Mouse (Mus musculus) megakaryocyte, embryonic 14.5 days (primary cell): Measurements from ENCODE around the gene Fut7. TPM values are rescaled to one million over a fixed set of nuclear protein-coding genes. Genes with fewer than 3 reads are reported as not detected.

Experiments used
- H3K27me3 ChIP-seq: replicated peaks from 2 replicates; pipeline ENCODE3; 2012; ENCODE audit warnings: inconsistent platforms
- H3K36me3 ChIP-seq: replicated peaks from 2 replicates; pipeline ENCODE3; 2012; ENCODE audit warnings: low read length, inconsistent platforms, mixed read lengths
- H3K4me1 ChIP-seq: 2 replicates; pipeline ENCODE4 v1.6.1; 2012; ENCODE audit warnings: inconsistent platforms
- H3K4me3 ChIP-seq: replicated peaks from 2 replicates; pipeline ENCODE3; 2012; ENCODE audit warnings: moderate library complexity, mild to moderate bottlenecking, inconsistent platforms
- H3K9me3 ChIP-seq: 2 replicates; pipeline ENCODE4 v1.6.1; 2012; ENCODE audit warnings: inconsistent platforms
- FLI1 ChIP-seq: IDR thresholded peaks from 2 replicates; pipeline ENCODE4 v1.6.1; 2012; ENCODE audit warnings: low read length, inconsistent platforms, mixed read lengths
- GATA1 ChIP-seq: IDR thresholded peaks from 3 replicates; pipeline ENCODE4 v1.6.1; 2012; ENCODE audit warnings: mixed read lengths, low read length, inconsistent platforms, borderline replicate concordance
- polyA plus RNA-seq: library from polyadenylated mRNA; stranded (reverse); fragments of >175 nt; gene quantifications from 2 replicates; pipeline ENCODE4 v1.2.3, GENCODE M21; 2012; ENCODE audit warnings: low replicate concordance; ENCODE audit not compliant: insufficient read depth

The Fut7 gene
- polyA plus RNA-seq, 1 experiment, result 4.3 TPM

GRCm38 (mm10) chr2:25425481-25425880 is 2.4 kb downstream of the Fut7 start:
- H3K9me3 ChIP-seq, result peaks cover 3% of the 10 kb centered on the region; the same call in 1 of the 2 replicates
- H3K4me3 ChIP-seq, result no peak overlapping the region
- H3K4me1 ChIP-seq, result peaks cover 91% of the 10 kb centered on the region
- TF ChIP-seq GATA1 (no peak), FLI1 (no peak)
- H3K27me3 ChIP-seq, result peaks cover 35% of the 10 kb centered on the region
- H3K36me3 ChIP-seq, result peaks cover 10% of the 10 kb centered on the region

DNA sequence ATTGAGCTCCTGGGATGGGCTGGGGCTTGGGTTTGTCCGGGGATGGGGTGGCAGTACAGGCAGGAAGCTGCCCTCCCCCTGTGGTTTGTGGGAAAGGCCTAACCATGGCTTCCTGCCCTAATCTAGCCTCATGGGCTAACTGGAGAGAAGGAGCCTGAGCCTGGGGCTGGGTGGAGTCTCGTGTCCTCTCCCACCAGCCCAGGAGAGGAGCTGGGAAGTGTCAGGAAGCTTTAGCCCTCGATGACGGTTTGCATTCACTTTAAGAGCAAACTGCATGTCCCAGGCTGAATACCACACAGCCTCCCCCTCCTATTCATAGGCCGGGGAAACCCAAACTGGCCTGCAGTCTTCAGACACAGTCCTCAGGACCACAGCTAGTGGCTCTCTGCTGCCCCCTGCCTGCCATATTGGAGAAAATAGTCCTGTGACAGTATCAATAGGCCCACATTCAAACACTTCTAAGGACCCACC is 3.7 kb downstream of the Fut7 start:
- Histone ChIP-seq H3K27me3 (peaks cover 45% of the 10 kb centered on the region), H3K9me3 (peaks cover 3% of the 10 kb centered on the region; the same call in 1 of the 2 replicates), H3K4me1 (peaks cover 97% of the 10 kb centered on the region), H3K4me3 (peak overlapping the region; percentile 86), H3K36me3 (peaks cover 20% of the 10 kb centered on the region)
- no peak for TF ChIP-seq GATA1
- no peak for TF ChIP-seq FLI1

DNA sequence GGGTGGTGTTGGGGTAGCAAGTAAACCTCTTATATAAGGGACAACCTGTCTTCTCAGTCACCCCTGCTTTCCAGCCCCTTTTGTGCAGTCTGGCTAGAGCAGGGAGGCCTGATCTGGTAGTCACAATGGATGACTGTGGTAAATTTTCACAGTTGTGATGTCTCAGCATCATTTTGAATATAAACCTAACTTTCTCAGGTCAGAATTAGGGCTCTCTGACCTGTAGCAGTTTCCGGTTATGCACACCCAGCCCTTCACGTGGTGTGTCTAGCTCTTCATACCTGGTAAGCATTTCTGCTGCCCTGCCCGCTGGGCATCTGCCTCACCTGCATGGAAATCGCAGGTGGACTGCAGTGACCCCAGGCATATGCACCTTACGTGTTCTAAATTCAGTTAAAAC is 4.2 kb downstream of the Fut7 start:
- H3K4me3 ChIP-seq, result peak overlapping the region; percentile 86
- peaks cover 3% of the 10 kb centered on the region; the same call in 1 of the 2 replicates for H3K9me3 ChIP-seq
- peaks cover 45% of the 10 kb centered on the region for H3K27me3 ChIP-seq
- no peak for TF ChIP-seq FLI1
- TF ChIP-seq GATA1, result no peak
- H3K4me1 ChIP-seq, result peaks cover 97% of the 10 kb centered on the region
- H3K36me3 ChIP-seq, result peaks cover 20% of the 10 kb centered on the region

GRCm38 (mm10) chr2:25428442-25429236 is 5.6 kb downstream of the Fut7 start, which contains the start of gene Abca2:
Gene Abca2, plus strand, starts transcription at chr2:25428703.
- Histone ChIP-seq H3K4me3 (peak within 1 kb of the TSS; percentile 94), H3K36me3 (peaks cover 32% of the 10 kb centered on the region), H3K27me3 (peaks cover 44% of the 10 kb centered on the region), H3K9me3 (peaks cover 3% of the 10 kb centered on the region; the same call in 1 of the 2 replicates), H3K4me1 (peaks cover 97% of the 10 kb centered on the region)
- TF ChIP-seq GATA1 (no peak), FLI1 (no peak)

- H3K4me1 ChIP-seq, result peaks cover 96% of the 10 kb centered on the region
- peak overlapping the region; percentile 94 for H3K4me3 ChIP-seq
- peaks cover 49% of the 10 kb centered on the region for H3K27me3 ChIP-seq
- TF ChIP-seq FLI1 (no peak), GATA1 (no peak)
- peaks cover 41% of the 10 kb centered on the region for H3K36me3 ChIP-seq
- H3K9me3 ChIP-seq, result peaks cover 3% of the 10 kb centered on the region; the same call in 1 of the 2 replicates
These were observed 6.5 kb downstream of the Fut7 start for GRCm38 (mm10) chr2:25429435-25430180.

DNA sequence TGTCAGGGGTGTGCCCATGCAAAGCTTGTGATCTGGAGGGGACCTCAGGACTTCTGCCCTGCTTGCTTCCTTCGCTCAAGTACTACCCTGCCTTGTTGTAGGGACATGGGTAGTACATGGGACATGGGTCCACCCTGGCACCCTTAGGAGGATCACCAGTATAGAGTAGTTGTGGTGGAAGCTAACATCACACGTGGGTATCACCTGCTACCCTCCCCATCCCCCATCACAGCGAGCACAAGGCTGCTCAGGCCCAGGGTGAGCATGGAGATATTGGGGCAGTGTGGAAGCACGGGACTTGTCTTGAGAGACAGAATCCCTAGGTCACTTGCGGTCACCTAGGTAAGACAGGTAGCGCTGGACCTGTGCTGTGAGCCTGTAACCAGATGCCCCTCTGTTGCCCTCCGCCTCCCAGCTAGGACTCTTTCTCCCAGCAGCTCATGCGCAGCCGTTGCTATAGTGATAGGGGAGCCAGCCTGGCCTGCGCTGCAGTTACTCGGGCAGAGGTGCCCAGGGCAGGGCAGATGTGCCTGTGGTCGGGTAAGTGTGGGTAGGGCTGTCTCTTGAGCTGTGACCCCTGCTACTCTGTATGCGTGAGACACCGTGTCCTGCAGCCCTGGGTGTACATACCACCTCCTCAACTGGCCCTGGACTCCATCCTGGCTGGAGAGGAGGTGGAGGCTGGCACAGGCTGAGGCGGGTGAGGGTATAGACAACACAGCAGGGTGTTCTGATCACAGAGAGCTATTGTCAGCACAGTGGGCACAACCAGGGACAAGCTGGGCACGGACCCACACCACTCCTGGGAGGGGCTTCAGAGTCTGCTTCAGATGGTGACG is 7.5 kb downstream of the Fut7 start:
- peaks cover 92% of the 10 kb centered on the region for H3K4me1 ChIP-seq
- peaks cover 44% of the 10 kb centered on the region for H3K36me3 ChIP-seq
- H3K9me3 ChIP-seq, result no peaks in the 10 kb centered on the region
- H3K27me3 ChIP-seq, result peaks cover 49% of the 10 kb centered on the region
- no peak for TF ChIP-seq FLI1
- no peak for TF ChIP-seq GATA1
- H3K4me3 ChIP-seq, result peak overlapping the region; percentile 94

DNA sequence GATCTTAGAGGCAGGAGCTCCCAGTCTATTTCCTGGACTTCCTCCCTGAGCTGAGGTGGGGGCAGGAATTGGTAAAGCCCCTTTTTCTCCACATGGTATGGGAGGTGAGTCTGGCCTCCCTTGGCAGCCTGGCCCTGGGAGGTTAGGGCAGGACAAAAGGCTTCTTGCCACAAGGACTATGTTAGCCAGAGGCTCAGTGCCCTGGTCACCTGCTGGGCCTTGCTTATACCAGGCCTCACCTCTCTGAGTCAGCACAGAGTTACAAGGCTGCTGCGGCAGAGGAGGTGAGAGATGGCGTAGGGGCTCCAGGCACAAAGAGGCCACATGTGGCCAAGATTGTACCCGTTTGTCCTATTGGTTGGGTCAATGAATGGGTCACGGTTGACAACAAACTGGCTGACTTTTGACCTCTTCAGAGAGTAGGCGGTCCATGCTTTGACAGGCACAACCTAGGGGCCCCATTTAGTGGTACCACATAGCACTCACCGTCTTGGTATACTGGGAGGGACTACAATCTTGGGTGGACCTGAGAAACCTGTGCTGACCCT is 8.3 kb downstream of the Fut7 start:
- peaks cover 49% of the 10 kb centered on the region for H3K27me3 ChIP-seq
- no peaks in the 10 kb centered on the region for H3K9me3 ChIP-seq
- no peak for TF ChIP-seq GATA1
- no peak for TF ChIP-seq FLI1
- H3K36me3 ChIP-seq, result peaks cover 50% of the 10 kb centered on the region
- H3K4me3 ChIP-seq, result peak overlapping the region; percentile 78
- peaks cover 84% of the 10 kb centered on the region for H3K4me1 ChIP-seq

DNA sequence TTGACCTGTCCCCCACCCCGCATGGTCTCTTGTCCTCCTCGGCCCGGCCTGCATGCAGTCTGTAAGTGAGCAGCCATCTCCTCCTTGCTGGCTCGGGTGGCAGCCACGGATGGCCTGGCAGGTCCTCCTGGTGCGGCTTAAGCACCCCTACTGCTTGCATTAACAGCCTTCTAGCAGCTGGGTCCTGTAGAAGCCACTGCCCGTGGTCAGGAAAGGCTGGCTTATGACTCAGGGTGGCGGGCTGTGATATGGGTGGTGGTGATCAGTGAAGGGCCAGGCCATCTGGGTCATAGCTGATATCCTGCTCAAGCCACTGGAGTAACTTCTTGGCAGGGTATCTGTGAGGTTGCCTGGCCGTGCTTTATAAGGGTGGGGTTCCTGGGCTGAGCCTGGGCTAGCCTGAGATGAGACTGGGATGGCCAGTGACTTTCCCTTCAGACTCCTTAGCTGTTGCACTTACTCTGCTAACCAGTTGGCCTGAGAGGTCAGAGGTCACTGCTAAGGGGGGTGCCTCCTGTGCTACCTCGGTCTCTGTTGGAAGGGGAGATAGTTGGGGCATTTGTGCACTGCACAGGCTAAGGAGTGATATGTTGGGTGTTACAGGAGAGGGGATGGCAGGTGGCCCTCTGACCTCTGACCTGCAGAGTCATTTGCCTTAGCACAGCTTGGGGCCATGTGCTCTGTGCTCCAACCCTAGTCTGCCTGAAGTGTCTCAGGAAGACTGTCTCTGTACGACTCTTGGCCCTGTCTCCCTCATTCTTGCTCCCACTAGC is 9.4 kb downstream of the Fut7 start:
- peaks cover 56% of the 10 kb centered on the region for H3K27me3 ChIP-seq
- H3K9me3 ChIP-seq, result no peaks in the 10 kb centered on the region
- H3K4me1 ChIP-seq, result peaks cover 75% of the 10 kb centered on the region
- peak; percentile 46; the same call in 1 of the 3 replicates for TF ChIP-seq GATA1
- no peak for TF ChIP-seq FLI1
- peak overlapping the region; percentile 78 for H3K4me3 ChIP-seq
- peaks cover 61% of the 10 kb centered on the region for H3K36me3 ChIP-seq
